Mouse (Mus musculus): ENCODE measurements around the gene Pbx1. TPM values are rescaled to one million over a fixed set of nuclear protein-coding genes. Genes with fewer than 3 reads are reported as not detected.

The Pbx1 gene
- polyA plus RNA-seq, 1 experiment from 2014 or later: 23.2 TPM

GRCm38 (mm10) chr1:168408757-168409156, 23.3 kb downstream of the Pbx1 start:
- no peak for ATAC-seq (ENCODE audit: low FRiP score, low TSS enrichment)
- no peak overlapping the region for H3K4me2 ChIP-seq (replicated peaks; ENCODE audit: low read depth)
- no peaks in the 10 kb centered on the region for H3K9me3 ChIP-seq (ENCODE audit: control insufficient read depth, low read length)
- H3K27ac ChIP-seq (replicated peaks): peak overlapping the region; percentile 40; the same call in 1 of the 2 replicates
- no peaks in the 10 kb centered on the region for H3K27me3 ChIP-seq (ENCODE audit: control insufficient read depth, insufficient read depth, low read length)
- H3K36me3 ChIP-seq (ENCODE audit: control insufficient read depth, insufficient read depth, low read length): 0 out of 2 replicates have a peak, but pooled peaks cover 3% of the 10 kb centered on the region
- DNase-seq (ENCODE audit: low spot score): no peak
- TF ChIP-seq EP300 (optimal IDR thresholded peaks at IDR 0.05): no peak
- no peak for TF ChIP-seq CTCF (IDR thresholded peaks at IDR 0.05; ENCODE audit: low read depth)
- H3K4me1 ChIP-seq (replicated peaks; ENCODE audit: control insufficient read depth, insufficient read depth): peaks cover 5% of the 10 kb centered on the region; the same call in 1 of the 2 replicates
- WGBS: 58% methylated on average over 10 of the region's 10 CpGs
- H3K9ac ChIP-seq (ENCODE audit: low read length): no peak overlapping the region
- H3K4me3 ChIP-seq (ENCODE audit: low read depth, low read length): no peak overlapping the region

DNA sequence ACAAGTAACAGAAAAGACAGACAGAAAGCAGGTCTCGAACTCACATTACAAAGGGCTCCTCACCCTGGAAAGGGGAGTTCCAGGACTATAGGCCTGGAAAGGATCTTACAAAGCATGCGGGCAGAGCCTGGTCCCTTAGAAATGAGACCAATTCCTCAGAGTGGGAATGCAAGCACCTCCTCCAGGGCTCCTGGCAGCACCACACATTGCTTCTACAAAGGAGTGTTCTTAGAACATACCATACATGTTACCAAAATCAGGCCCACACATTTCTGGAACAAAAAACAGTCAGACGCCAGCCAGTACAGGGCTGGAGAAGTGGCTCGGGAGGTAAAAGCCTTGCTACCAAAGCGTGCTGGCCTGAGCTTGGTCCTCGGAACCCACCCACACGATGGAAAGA, 24.1 kb downstream of the Pbx1 start:
- Histone ChIP-seq H3K27me3 (ENCODE audit: control insufficient read depth, insufficient read depth, low read length) (no peaks in the 10 kb centered on the region), H3K4me2 (replicated peaks; ENCODE audit: low read depth) (no peak overlapping the region), H3K4me1 (replicated peaks; ENCODE audit: control insufficient read depth, insufficient read depth) (peaks cover 9% of the 10 kb centered on the region; the same call in 1 of the 2 replicates), H3K9ac (ENCODE audit: low read length) (no peak overlapping the region), H3K9me3 (ENCODE audit: control insufficient read depth, low read length) (no peaks in the 10 kb centered on the region), H3K4me3 (ENCODE audit: low read depth, low read length) (no peak overlapping the region), H3K36me3 (ENCODE audit: control insufficient read depth, insufficient read depth, low read length) (no peaks in the 10 kb centered on the region), H3K27ac (replicated peaks) (peak overlapping the region; percentile 61)
- TF ChIP-seq EP300 (optimal IDR thresholded peaks at IDR 0.05) (no peak), CTCF (IDR thresholded peaks at IDR 0.05; ENCODE audit: low read depth) (no peak)
- no peak for ATAC-seq (ENCODE audit: low FRiP score, low TSS enrichment)
- DNase-seq (ENCODE audit: low spot score): no peak
- WGBS: 58% methylated on average over 7 of the region's 7 CpGs

DNA sequence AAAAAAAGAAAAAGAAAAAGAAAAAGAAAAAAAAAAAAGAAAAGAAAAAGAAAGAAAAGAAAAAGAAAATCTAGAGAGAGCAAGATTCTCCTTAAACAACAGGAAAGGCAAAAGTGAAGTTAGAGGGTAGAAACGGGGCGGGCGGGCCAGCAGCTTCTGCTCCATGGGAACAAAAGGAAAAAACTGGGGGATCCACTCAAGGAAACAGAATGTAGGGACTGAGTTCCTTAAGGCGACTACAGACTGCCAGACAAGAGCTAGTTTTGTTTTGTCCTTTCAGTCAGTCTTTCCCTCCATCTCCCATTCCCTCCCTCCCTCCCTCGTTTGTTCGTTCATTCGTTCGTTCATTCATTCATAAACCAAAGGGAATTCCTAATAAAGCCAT, 25.8 kb downstream of the Pbx1 start:
- Histone ChIP-seq H3K4me1 (replicated peaks; ENCODE audit: control insufficient read depth, insufficient read depth) (peaks cover 10% of the 10 kb centered on the region; the same call in 1 of the 2 replicates), H3K27ac (replicated peaks) (0 out of 2 replicates have a peak overlapping the region, but pooled peaks have one; percentile 4), H3K4me3 (ENCODE audit: low read depth, low read length) (no peak overlapping the region), H3K36me3 (ENCODE audit: control insufficient read depth, insufficient read depth, low read length) (no peaks in the 10 kb centered on the region), H3K4me2 (replicated peaks; ENCODE audit: low read depth) (no peak overlapping the region), H3K27me3 (ENCODE audit: control insufficient read depth, insufficient read depth, low read length) (no peaks in the 10 kb centered on the region), H3K9ac (ENCODE audit: low read length) (no peak overlapping the region), H3K9me3 (ENCODE audit: control insufficient read depth, low read length) (no peaks in the 10 kb centered on the region)
- DNase-seq (ENCODE audit: low spot score) (no peak), ATAC-seq (ENCODE audit: low FRiP score, low TSS enrichment) (no peak)
- TF ChIP-seq CTCF (IDR thresholded peaks at IDR 0.05; ENCODE audit: low read depth) (no peak), EP300 (optimal IDR thresholded peaks at IDR 0.05) (no peak)
- 31% methylated on average over 8 of the region's 8 CpGs for WGBS

DNA sequence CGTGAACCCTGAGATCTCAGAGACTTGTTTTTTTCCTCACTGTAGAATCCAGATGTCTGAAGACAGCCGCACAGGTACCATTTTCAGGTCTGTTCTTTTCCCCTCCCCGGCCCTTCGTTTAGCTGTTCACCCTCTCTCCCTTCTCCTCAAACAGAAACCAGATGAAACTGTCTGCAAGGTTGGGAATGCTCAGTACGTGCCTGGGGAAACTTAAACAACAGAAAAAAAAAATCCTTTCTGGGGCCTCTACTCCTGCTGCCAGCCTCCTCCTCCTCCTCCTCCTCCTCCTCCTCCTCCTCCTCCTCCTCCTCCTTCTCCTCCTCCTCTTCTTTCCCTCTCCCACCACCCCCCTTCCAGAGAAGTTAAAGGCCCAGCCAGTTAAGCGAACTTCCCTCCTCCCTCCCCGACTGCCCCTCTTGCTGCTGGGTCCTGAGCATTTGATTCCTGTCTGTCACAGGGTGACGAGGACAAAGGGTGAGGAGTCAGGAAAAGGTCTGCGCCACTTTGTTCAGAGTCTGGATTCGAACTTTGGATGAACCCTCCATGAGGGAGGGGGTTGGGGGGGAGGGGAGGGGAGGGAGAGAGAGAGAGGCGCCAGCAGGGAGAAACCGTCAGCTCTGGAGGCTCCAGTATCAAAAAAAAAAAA, 26.3 kb downstream of the Pbx1 start:
- no peak for ATAC-seq (ENCODE audit: low FRiP score, low TSS enrichment)
- no peak for DNase-seq (ENCODE audit: low spot score)
- 22% methylated on average over 10 of the region's 12 CpGs for WGBS

GRCm38 (mm10) chr1:168403529-168403928, 28.5 kb downstream of the Pbx1 start:
- H3K27ac ChIP-seq (replicated peaks): no peak overlapping the region
- no peaks in the 10 kb centered on the region for H3K9me3 ChIP-seq (ENCODE audit: control insufficient read depth, low read length)
- DNase-seq (ENCODE audit: low spot score) (no peak), ATAC-seq (ENCODE audit: low FRiP score, low TSS enrichment) (no peak)
- H3K4me3 ChIP-seq (ENCODE audit: low read depth, low read length): no peak overlapping the region
- 0 out of 2 replicates have a peak, but pooled peaks cover 7% of the 10 kb centered on the region for H3K4me1 ChIP-seq (replicated peaks; ENCODE audit: control insufficient read depth, insufficient read depth)
- no peak overlapping the region for H3K9ac ChIP-seq (ENCODE audit: low read length)
- WGBS: 41% methylated on average over 2 of the region's 2 CpGs
- TF ChIP-seq EP300 (optimal IDR thresholded peaks at IDR 0.05): no peak
- no peak for TF ChIP-seq CTCF (IDR thresholded peaks at IDR 0.05; ENCODE audit: low read depth)
- H3K36me3 ChIP-seq (ENCODE audit: control insufficient read depth, insufficient read depth, low read length): no peaks in the 10 kb centered on the region; the same call in 1 of the 2 replicates
- H3K27me3 ChIP-seq (ENCODE audit: control insufficient read depth, insufficient read depth, low read length): no peaks in the 10 kb centered on the region
- H3K4me2 ChIP-seq (replicated peaks; ENCODE audit: low read depth): no peak overlapping the region

More for the DNA sequence above, 26.3 kb downstream of the Pbx1 start:
- H3K36me3 ChIP-seq (ENCODE audit: control insufficient read depth, insufficient read depth, low read length): no peaks in the 10 kb centered on the region; the same call in 1 of the 2 replicates
- no peak overlapping the region for H3K4me3 ChIP-seq (ENCODE audit: low read depth, low read length)
- 0 out of 2 replicates have a peak overlapping the region, but pooled peaks have one; percentile 11 for H3K4me2 ChIP-seq (replicated peaks; ENCODE audit: low read depth)
- no peaks in the 10 kb centered on the region for H3K27me3 ChIP-seq (ENCODE audit: control insufficient read depth, insufficient read depth, low read length)
- H3K27ac ChIP-seq (replicated peaks): no peak overlapping the region
- no peaks in the 10 kb centered on the region for H3K9me3 ChIP-seq (ENCODE audit: control insufficient read depth, low read length)
- H3K4me1 ChIP-seq (replicated peaks; ENCODE audit: control insufficient read depth, insufficient read depth): peaks cover 10% of the 10 kb centered on the region; the same call in 1 of the 2 replicates
- no peak for TF ChIP-seq CTCF (IDR thresholded peaks at IDR 0.05; ENCODE audit: low read depth)
- no peak overlapping the region for H3K9ac ChIP-seq (ENCODE audit: low read length)

GRCm38 (mm10) chr1:168402683-168403082, 29.4 kb downstream of the Pbx1 start:
- no peak for ATAC-seq (ENCODE audit: low FRiP score, low TSS enrichment)
- no peak overlapping the region for H3K9ac ChIP-seq (ENCODE audit: low read length)
- no peak overlapping the region for H3K27ac ChIP-seq (replicated peaks)
- DNase-seq (ENCODE audit: low spot score): no peak
- H3K4me3 ChIP-seq (ENCODE audit: low read depth, low read length): no peak overlapping the region
- no peak overlapping the region for H3K4me2 ChIP-seq (replicated peaks; ENCODE audit: low read depth)
- 0 out of 2 replicates have a peak, but pooled peaks cover 7% of the 10 kb centered on the region for H3K4me1 ChIP-seq (replicated peaks; ENCODE audit: control insufficient read depth, insufficient read depth)
- H3K36me3 ChIP-seq (ENCODE audit: control insufficient read depth, insufficient read depth, low read length): no peaks in the 10 kb centered on the region; the same call in 1 of the 2 replicates
- H3K27me3 ChIP-seq (ENCODE audit: control insufficient read depth, insufficient read depth, low read length): no peaks in the 10 kb centered on the region
- WGBS: 44% methylated on average over 7 of the region's 7 CpGs
- TF ChIP-seq EP300 (optimal IDR thresholded peaks at IDR 0.05): no peak
- TF ChIP-seq CTCF (IDR thresholded peaks at IDR 0.05; ENCODE audit: low read depth): no peak
- no peaks in the 10 kb centered on the region for H3K9me3 ChIP-seq (ENCODE audit: control insufficient read depth, low read length)
